Mouse (Mus musculus) megakaryocyte, embryonic 14.5 days (primary cell): Measurements from ENCODE around the gene Aplp2.

Experiments used
- FLI1 ChIP-seq: IDR thresholded peaks from 2 replicates; pipeline ENCODE4 v1.6.1; 2012; ENCODE audit warnings: low read length, inconsistent platforms, mixed read lengths
- GATA1 ChIP-seq: IDR thresholded peaks from 3 replicates; pipeline ENCODE4 v1.6.1; 2012; ENCODE audit warnings: mixed read lengths, low read length, inconsistent platforms, borderline replicate concordance

GRCm38 (mm10) chr9:31217631-31218380 lies 6.2 kb upstream of the Aplp2 start:
- TF ChIP-seq FLI1 (no peak), GATA1 (no peak)
